Mouse (Mus musculus): ENCODE results near the gene Olfr746. TPM values are rescaled to one million over a fixed set of nuclear protein-coding genes. Genes with fewer than 3 reads are reported as not detected.

Olfr746 gene
- not detected in 2 replicates for polyA plus RNA-seq (2014; fragmentation: Nextera tagmentation; extraction: Ambion mirVana)

DNA sequence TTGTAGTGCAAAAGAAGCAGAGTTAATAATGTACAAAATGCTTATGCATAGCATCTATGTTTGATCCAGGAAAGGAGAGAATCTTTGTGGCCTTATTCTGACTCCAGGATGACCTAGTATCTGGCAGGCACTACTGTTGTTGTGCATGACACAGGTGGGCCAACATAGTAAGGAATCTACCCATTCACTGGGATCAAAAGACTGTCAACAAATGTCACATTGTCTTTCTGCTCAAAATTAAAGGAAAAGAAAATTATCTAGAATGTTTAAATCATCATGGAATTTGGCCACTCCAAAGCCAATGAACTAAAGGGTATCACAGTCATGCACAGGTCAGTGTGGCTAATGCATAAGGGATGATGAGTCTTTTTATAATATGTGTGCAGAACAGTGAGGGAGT is at the start of gene Olfr746:
Olfr746 (plus strand) TSS at position 301 of the 400 bp plus-strand sequence.
- Histone ChIP-seq H3K9ac (replicated peaks; ENCODE audit: low read depth, low read length) (no peak within 1 kb of the TSS), H3K9me3 (ENCODE audit: control insufficient read depth, low read depth, low read length) (no peaks in the 10 kb centered on the region), H3K4me2 (replicated peaks; ENCODE audit: low read depth, low read length) (no peak within 1 kb of the TSS), H3K27me3 (ENCODE audit: control insufficient read depth, insufficient read depth, low read length) (no peaks in the 10 kb centered on the region), H3K4me1 (ENCODE audit: control insufficient read depth, insufficient read depth, low read length) (no peaks in the 10 kb centered on the region), H3K4me3 (ENCODE audit: low read depth, low read length) (no peak within 1 kb of the TSS), H3K27ac (ENCODE audit: low read length) (no peak within 1 kb of the TSS), H3K36me3 (ENCODE audit: control insufficient read depth, insufficient read depth, low read length) (no peaks in the 10 kb centered on the region)
- ATAC-seq (ENCODE audit: insufficient number of reproducible peaks, insufficient read depth, low FRiP score, low read depth): no peak

DNA sequence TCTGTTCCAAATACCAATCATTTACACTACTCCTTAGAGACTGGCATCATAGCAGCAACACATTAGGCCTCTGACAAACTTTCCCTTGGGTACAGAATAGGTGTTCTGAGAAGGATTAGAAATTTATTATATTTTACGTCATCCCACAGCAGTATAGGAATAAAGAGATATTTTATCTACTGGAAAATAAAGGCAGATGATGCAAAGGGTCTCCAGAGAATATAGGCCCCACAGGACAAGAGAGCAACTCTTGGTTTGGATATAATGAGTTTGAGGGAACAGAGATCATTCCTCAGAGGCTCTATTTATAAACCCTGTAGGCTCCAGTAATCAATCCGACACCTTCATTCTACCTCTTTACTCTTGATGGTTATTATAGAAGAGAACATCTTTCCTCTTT is 32.3 kb upstream of the Olfr746 start, which contains the start of gene Olfr744:
Olfr744 (plus strand) TSS at position 301 of the 400 bp plus-strand sequence.
- H3K36me3 ChIP-seq (ENCODE audit: control insufficient read depth, insufficient read depth, low read length): no peaks in the 10 kb centered on the region
- H3K4me2 ChIP-seq (replicated peaks; ENCODE audit: low read depth, low read length): no peak within 1 kb of the TSS
- H3K27me3 ChIP-seq (ENCODE audit: control insufficient read depth, insufficient read depth, low read length): no peaks in the 10 kb centered on the region
- no peak within 1 kb of the TSS for H3K27ac ChIP-seq (ENCODE audit: low read length)
- H3K9me3 ChIP-seq (ENCODE audit: control insufficient read depth, low read depth, low read length): no peaks in the 10 kb centered on the region
- no peaks in the 10 kb centered on the region for H3K4me1 ChIP-seq (ENCODE audit: control insufficient read depth, insufficient read depth, low read length)
- 83% methylated on average over 2 of the region's 2 CpGs for WGBS
- H3K4me3 ChIP-seq (ENCODE audit: low read depth, low read length): no peak within 1 kb of the TSS
- ATAC-seq (ENCODE audit: insufficient number of reproducible peaks, insufficient read depth, low FRiP score, low read depth): no peak
- no peak within 1 kb of the TSS for H3K9ac ChIP-seq (replicated peaks; ENCODE audit: low read depth, low read length)

DNA sequence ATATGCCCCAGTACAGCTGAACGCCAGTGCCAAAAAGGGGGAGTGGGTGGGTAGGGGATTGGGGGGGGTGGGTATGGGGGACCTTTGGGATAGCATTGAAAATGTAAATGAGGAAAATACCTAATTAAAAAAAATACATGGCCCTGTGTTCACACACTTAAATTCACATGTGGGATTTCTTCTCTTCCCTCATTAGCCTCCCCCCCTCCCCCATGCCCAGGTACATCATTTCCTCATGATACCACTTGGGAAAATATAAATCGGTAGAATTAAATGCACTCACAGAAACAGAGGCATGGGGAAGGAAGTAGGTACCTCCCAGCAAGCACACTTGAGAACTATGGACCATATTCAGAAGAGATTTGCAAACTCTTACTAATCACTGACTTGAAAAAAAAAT is 7.8 kb upstream of the Olfr746 start, which contains the start of gene Olfr745:
Olfr745 (plus strand) TSS at position 301 of the 400 bp plus-strand sequence.
- no peak within 1 kb of the TSS for H3K9ac ChIP-seq (replicated peaks; ENCODE audit: low read depth, low read length)
- WGBS: 94% methylated on average over 2 of the region's 2 CpGs
- H3K4me2 ChIP-seq (replicated peaks; ENCODE audit: low read depth, low read length): no peak within 1 kb of the TSS
- H3K27me3 ChIP-seq (ENCODE audit: control insufficient read depth, insufficient read depth, low read length): no peaks in the 10 kb centered on the region
- H3K4me3 ChIP-seq (ENCODE audit: low read depth, low read length): no peak within 1 kb of the TSS
- H3K27ac ChIP-seq (ENCODE audit: low read length): no peak within 1 kb of the TSS
- no peak for ATAC-seq (ENCODE audit: insufficient number of reproducible peaks, insufficient read depth, low FRiP score, low read depth)
- no peaks in the 10 kb centered on the region for H3K36me3 ChIP-seq (ENCODE audit: control insufficient read depth, insufficient read depth, low read length)
- H3K4me1 ChIP-seq (ENCODE audit: control insufficient read depth, insufficient read depth, low read length): no peaks in the 10 kb centered on the region
- no peaks in the 10 kb centered on the region for H3K9me3 ChIP-seq (ENCODE audit: control insufficient read depth, low read depth, low read length)

DNA sequence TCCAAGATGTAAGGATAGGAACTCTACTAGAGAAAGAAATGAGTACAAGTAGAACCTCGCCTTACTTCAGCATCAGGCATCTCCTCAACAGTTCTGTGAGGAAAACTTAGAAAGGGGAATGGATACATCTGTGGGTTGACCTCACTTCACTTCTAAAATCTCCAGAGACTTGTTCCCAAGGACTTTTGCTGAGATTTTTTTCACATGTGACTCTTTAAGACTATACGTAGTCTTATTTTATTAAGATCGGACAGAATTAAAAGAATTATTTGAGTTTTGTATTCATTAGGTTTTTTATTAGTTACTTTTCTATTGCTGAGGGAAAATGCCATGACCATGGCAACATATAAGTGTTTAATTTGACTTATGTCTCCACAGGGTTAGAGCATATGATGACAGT is 46.2 kb downstream of the Olfr746 start, which contains the start of gene Olfr747:
Olfr747 (minus strand) TSS at position 101 of the 400 bp plus-strand sequence.
- Histone ChIP-seq H3K9me3 (ENCODE audit: control insufficient read depth, low read depth, low read length) (no peaks in the 10 kb centered on the region), H3K27me3 (ENCODE audit: control insufficient read depth, insufficient read depth, low read length) (no peaks in the 10 kb centered on the region), H3K4me1 (ENCODE audit: control insufficient read depth, insufficient read depth, low read length) (no peaks in the 10 kb centered on the region), H3K36me3 (ENCODE audit: control insufficient read depth, insufficient read depth, low read length) (no peaks in the 10 kb centered on the region), H3K4me2 (replicated peaks; ENCODE audit: low read depth, low read length) (no peak within 1 kb of the TSS), H3K4me3 (ENCODE audit: low read depth, low read length) (no peak within 1 kb of the TSS), H3K9ac (replicated peaks; ENCODE audit: low read depth, low read length) (no peak within 1 kb of the TSS), H3K27ac (ENCODE audit: low read length) (no peak within 1 kb of the TSS)
- ATAC-seq (ENCODE audit: insufficient number of reproducible peaks, insufficient read depth, low FRiP score, low read depth): no peak
- WGBS: 92% methylated on average over 3 of the region's 3 CpGs

Other genes starting within 250 kb of the Olfr746 start
- gene Olfr738, start 239.5 kb upstream of the Olfr746 start, polyA plus RNA-seq (2014; fragmentation: Nextera tagmentation; extraction: Ambion mirVana): not detected in 2 replicates
- not detected in 2 replicates for gene Olfr739, start 228.5 kb upstream of the Olfr746 start, polyA plus RNA-seq (2014; fragmentation: Nextera tagmentation; extraction: Ambion mirVana)
- not detected in 2 replicates for gene Olfr740, start 201.5 kb upstream of the Olfr746 start, polyA plus RNA-seq (2014; fragmentation: Nextera tagmentation; extraction: Ambion mirVana)
- not detected in 2 replicates for gene Olfr741, start 174.3 kb upstream of the Olfr746 start, polyA plus RNA-seq (2014; fragmentation: Nextera tagmentation; extraction: Ambion mirVana)
- not detected in 2 replicates for gene Olfr742, start 143.5 kb upstream of the Olfr746 start, polyA plus RNA-seq (2014; fragmentation: Nextera tagmentation; extraction: Ambion mirVana)
- gene Olfr743, start 125.2 kb upstream of the Olfr746 start, polyA plus RNA-seq (2014; fragmentation: Nextera tagmentation; extraction: Ambion mirVana): not detected in 2 replicates
- not detected in 2 replicates for gene Olfr744, start 32.2 kb upstream of the Olfr746 start, polyA plus RNA-seq (2014; fragmentation: Nextera tagmentation; extraction: Ambion mirVana)
- gene Olfr745, start 7.7 kb upstream of the Olfr746 start, polyA plus RNA-seq (2014; fragmentation: Nextera tagmentation; extraction: Ambion mirVana): not detected in 2 replicates
- not detected in 2 replicates for gene Olfr747, start 46.1 kb downstream of the Olfr746 start, polyA plus RNA-seq (2014; fragmentation: Nextera tagmentation; extraction: Ambion mirVana)
- gene Olfr748, start 60.3 kb downstream of the Olfr746 start, polyA plus RNA-seq (2014; fragmentation: Nextera tagmentation; extraction: Ambion mirVana): not detected in 2 replicates
- not detected in 2 replicates for gene Olfr749, start 98.0 kb downstream of the Olfr746 start, polyA plus RNA-seq (2014; fragmentation: Nextera tagmentation; extraction: Ambion mirVana)
- 77.3 and 79.6 TPM in 2 replicates for gene Ttc5, start 138.4 kb downstream of the Olfr746 start, polyA plus RNA-seq (2014; fragmentation: Nextera tagmentation; extraction: Ambion mirVana)
- not detected in 2 replicates for gene Ccnb1ip1, start 160.6 kb downstream of the Olfr746 start, polyA plus RNA-seq (2014; fragmentation: Nextera tagmentation; extraction: Ambion mirVana)
- gene Parp2, start 160.8 kb downstream of the Olfr746 start, polyA plus RNA-seq (2014; fragmentation: Nextera tagmentation; extraction: Ambion mirVana): 71.8 and 76.2 TPM in 2 replicates
- gene Tep1, start 223.5 kb downstream of the Olfr746 start, polyA plus RNA-seq (2014; fragmentation: Nextera tagmentation; extraction: Ambion mirVana): 8.6 and 8.7 TPM in 2 replicates

Measured in stomach, embryonic 14.5 days (tissue).